ENCODE assay signal across 9 mouse cellular contexts in the genomic region with DNA sequence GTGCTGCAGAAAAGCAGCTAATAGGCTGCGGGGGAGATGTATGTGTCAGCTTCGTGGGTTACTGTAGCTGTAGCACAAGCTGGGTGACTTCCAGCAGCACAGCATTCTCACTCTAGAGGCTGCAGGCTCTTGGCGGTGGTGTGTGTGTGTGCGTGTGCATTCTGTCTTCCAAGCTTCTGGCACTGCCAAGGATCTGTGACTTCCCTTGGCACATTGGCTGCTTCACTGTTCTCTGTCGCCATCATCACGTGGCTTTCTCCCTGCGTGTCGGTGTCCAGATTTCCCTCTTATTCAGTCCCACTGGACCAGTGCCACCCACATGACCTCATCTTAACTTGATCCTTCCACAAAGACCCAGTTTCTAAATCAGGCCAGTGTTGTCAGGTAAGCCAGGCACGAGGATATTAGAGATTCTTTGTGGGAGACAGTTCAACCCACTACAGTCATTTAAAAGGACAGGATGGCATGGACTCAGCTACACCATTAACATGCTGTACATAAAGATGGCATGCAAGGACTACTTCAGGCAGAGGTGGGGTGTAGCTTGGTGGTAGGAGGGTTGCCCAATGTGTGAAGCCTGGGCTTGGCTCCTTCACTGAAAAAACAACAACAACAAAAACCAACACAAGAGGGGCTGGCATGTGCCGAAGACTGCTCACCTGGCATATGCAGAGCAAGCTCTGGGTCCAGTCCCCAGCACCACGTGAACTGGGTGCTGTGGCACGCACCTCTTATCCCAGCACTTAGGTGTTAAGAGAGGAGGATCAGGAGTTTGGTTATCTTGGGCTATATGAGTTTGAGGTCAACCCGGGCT. TPM values are rescaled to one million over a fixed set of nuclear protein-coding genes. Genes with fewer than 3 reads are reported as not detected.
DNase-seq lines count a peak whose midpoint lies in the region; ATAC-seq and TF ChIP-seq lines count a peak whose summit lies in the region.
"Had no signal": no experiment of that assay in that cellular context is flagged by ENCODE, and none has a peak within 500 bp of the region (broad histone marks: within the 10 kb centered on the region; RNA-seq: fewer than 3 reads in every experiment).

No protein-coding gene starts in this region.

- no peak overlapping the region for H3K4me3 ChIP-seq in liver, adult 2 months (ENCODE audit: insufficient read depth, low read depth, low read length)
- no peak overlapping the region for H3K4me3 ChIP-seq in lung, embryonic 14.5 days (ENCODE audit: low read depth, low read length)
- H3K4me3 ChIP-seq: limb, embryonic 12.5 days had no signal

- WGBS in liver, adult 2 months: 80% methylated on average over 13 of the region's 13 CpGs
- 76% methylated on average over 13 of the region's 13 CpGs for WGBS in lung, embryonic 14.5 days

- no peak overlapping the region for H3K27ac ChIP-seq in liver, adult 2 months (replicated peaks; ENCODE audit: insufficient read depth, low read depth, low read length)
- no peak overlapping the region for H3K27ac ChIP-seq in lung, embryonic 14.5 days (ENCODE audit: low read depth)
- H3K27ac ChIP-seq: limb, embryonic 12.5 days had no signal

- intact Hi-C loops in heart, postnatal 36 days (cut with DNase I): no loop called here

- peaks cover 26% of the 10 kb centered on the region for H3K36me3 ChIP-seq in liver, adult 2 months (ENCODE audit: control insufficient read depth, insufficient read depth, low read length)
- peaks cover 9% of the 10 kb centered on the region; the same call in 1 of the 2 replicates for H3K36me3 ChIP-seq in lung, embryonic 14.5 days (ENCODE audit: insufficient read depth)

- no peaks in the 10 kb centered on the region for H3K27me3 ChIP-seq in liver, adult 2 months (ENCODE audit: control insufficient read depth, insufficient read depth, low read length)
- H3K27me3 ChIP-seq in lung, embryonic 14.5 days (ENCODE audit: insufficient read depth, low read length): no peaks in the 10 kb centered on the region
- H3K27me3 ChIP-seq: limb, embryonic 12.5 days had no signal

- H3K4me1 ChIP-seq in liver, adult 2 months (ENCODE audit: control insufficient read depth, insufficient read depth, low read length): no peaks in the 10 kb centered on the region
- H3K4me1 ChIP-seq in lung, embryonic 14.5 days (ENCODE audit: insufficient read depth): no peaks in the 10 kb centered on the region
- H3K4me1 ChIP-seq: limb, embryonic 12.5 days had no signal

- no peaks in the 10 kb centered on the region for H3K9me3 ChIP-seq in lung, embryonic 14.5 days (ENCODE audit: low read depth, low read length)
- H3K9me3 ChIP-seq: limb, embryonic 12.5 days had no signal

- no peak overlapping the region for H3K9ac ChIP-seq in liver, adult 2 months (ENCODE audit: low read depth, low read length)
- no peak overlapping the region for H3K9ac ChIP-seq in lung, embryonic 14.5 days
- H3K9ac ChIP-seq: limb, embryonic 12.5 days had no signal

- no peak for TF ChIP-seq CTCF in liver, adult 2 months (IDR thresholded peaks at IDR 0.05; ENCODE audit: low read depth, low read length)
- TF ChIP-seq CTCF in lung, embryonic 14.5 days (IDR thresholded peaks at IDR 0.05; ENCODE audit: low read depth): no peak

- peak; percentile 36 for DNase-seq in liver, adult 2 months (ENCODE audit: extremely low read depth, low read depth, low spot score)
- no peak for DNase-seq in liver
- peak; percentile 66 for DNase-seq in adrenal gland, postnatal 25 days
- peak; percentile 52 to 58 for DNase-seq in heart, postnatal 36 days
- peak; percentile 24 for DNase-seq in lung, embryonic 14.5 days
- no peak for DNase-seq in urinary bladder, postnatal 10 days (ENCODE audit: low spot score)
- no peak for DNase-seq in T-cell, adult 2 months (ENCODE audit: low spot score)

- no peaks in the 10 kb centered on the region for H3K79me2 ChIP-seq in liver, adult 2 months (ENCODE audit: control insufficient read depth, insufficient read depth, low read length)

- no peak for TF ChIP-seq POLR2A in liver, adult 2 months (IDR thresholded peaks at IDR 0.05; ENCODE audit: extremely low read depth, insufficient read depth, low read length)

- peak; percentile 93 for ATAC-seq in frontal cortex, adult (ENCODE audit: low TSS enrichment)
- no peak for ATAC-seq in lung, embryonic 14.5 days (ENCODE audit: insufficient read depth)

- no peak overlapping the region for H3K4me2 ChIP-seq in lung, embryonic 14.5 days
- H3K4me2 ChIP-seq: limb, embryonic 12.5 days had no signal

RNA-seq across cellular contexts. Expression of a gene that starts 18.4 kb away (rescaled TPM):
- total RNA-seq in liver, adult 2 months (2014; rRNA removed): 31.3 and 31.7 TPM in 2 replicates
- 14.8 and 19.3 TPM in 2 replicates for polyA plus RNA-seq in liver, adult 2 months (2012; rRNA removed)
- total RNA-seq in adrenal gland, postnatal 25 days (2021): 83.9 and 85.1 TPM in 2 replicates
- total RNA-seq in heart, postnatal 36 days (2021): 10 to 100 TPM; 75.8 to 85.5 TPM
- polyA plus RNA-seq in lung, embryonic 14.5 days (2014; fragmentation: Nextera tagmentation; extraction: Ambion mirVana): 196 and 198 TPM in 2 replicates

Comparison
In these comparisons a context has a peak if more than half of its experiments do, and no peak if none do; other contexts are left out.
1. DNase-seq: peak in liver, adult 2 months (single experiment), adrenal gland, postnatal 25 days (single experiment), heart, postnatal 36 days (2 of 2) and lung, embryonic 14.5 days (single experiment); none in liver (single experiment), urinary bladder, postnatal 10 days (single experiment) and T-cell, adult 2 months (single experiment).